Mouse (Mus musculus) frontal cortex, postnatal 36 days (tissue): Measurements from ENCODE around the gene Gpsm2.

ENCODE experiments used
- DNase-seq, 2 experiments: peaks; one replicate each; pipeline ENCODE4 v3.0.0; 2022; ENCODE audit warnings: low spot score in 2 of 2

Gene Gpsm2

GRCm38 (mm10) chr3:108722036-108722872 lies at the start of gene Gpsm2:
Gene Gpsm2 (minus strand): TSS chr3:108722309.
- DNase-seq: peak; percentile 93 to 95

- peak; percentile 55 to 82 for DNase-seq
Observed at GRCm38 (mm10) chr3:108770725-108771368, 48.7 kb upstream of the Gpsm2 start.

GRCm38 (mm10) chr3:108769547-108769946 lies 47.4 kb upstream of the Gpsm2 start:
- no peak for DNase-seq

DNA sequence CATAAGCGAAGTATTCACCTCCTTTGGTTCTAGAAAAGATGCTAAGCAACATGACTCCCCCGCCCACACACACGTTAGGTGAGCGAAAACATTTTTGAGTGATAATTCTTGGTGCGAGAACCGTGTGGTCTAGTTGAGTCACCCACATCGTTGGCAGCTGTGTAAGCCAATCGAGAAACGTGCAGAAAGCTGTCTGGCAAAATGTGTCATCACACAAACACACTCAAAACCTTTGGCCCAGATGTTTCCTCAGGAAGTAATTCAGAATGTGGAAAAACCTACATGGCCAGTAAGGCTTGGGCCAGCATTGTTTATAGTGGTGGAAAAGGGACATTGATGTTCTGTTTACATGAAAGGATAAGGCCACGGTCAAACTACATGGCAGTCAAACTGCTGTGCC lies 45.3 kb upstream of the Gpsm2 start:
- DNase-seq: no peak

- no peak for DNase-seq
Observed at GRCm38 (mm10) chr3:108766943-108767342, 44.8 kb upstream of the Gpsm2 start.

GRCm38 (mm10) chr3:108765476-108765875 lies 43.4 kb upstream of the Gpsm2 start:
- no peak for DNase-seq

GRCm38 (mm10) chr3:108764976-108765375 lies 42.9 kb upstream of the Gpsm2 start:
- DNase-seq: no peak

DNA sequence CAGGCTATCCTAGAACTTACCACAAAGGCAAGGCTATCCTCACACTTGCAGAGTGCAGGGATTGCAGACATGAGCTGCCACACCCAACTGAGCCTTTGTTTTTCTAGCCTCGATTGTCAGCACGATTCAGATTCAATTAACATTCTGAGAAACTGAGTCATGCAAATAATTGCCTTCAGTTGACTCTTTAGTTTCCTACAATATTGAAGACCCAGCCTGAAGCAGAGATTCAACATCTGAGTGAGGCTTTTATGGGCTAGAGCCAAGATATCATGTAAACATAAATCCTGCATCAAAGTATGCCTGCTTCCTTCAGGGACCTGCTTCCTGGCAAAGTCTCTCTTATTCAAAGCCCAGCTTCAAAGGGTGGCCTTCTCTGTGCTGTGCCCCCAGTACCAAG lies 41.6 kb upstream of the Gpsm2 start:
- DNase-seq: no peak

- DNase-seq: peak; percentile 56 to 64
Observed at GRCm38 (mm10) chr3:108762597-108763111, 40.5 kb upstream of the Gpsm2 start.

DNA sequence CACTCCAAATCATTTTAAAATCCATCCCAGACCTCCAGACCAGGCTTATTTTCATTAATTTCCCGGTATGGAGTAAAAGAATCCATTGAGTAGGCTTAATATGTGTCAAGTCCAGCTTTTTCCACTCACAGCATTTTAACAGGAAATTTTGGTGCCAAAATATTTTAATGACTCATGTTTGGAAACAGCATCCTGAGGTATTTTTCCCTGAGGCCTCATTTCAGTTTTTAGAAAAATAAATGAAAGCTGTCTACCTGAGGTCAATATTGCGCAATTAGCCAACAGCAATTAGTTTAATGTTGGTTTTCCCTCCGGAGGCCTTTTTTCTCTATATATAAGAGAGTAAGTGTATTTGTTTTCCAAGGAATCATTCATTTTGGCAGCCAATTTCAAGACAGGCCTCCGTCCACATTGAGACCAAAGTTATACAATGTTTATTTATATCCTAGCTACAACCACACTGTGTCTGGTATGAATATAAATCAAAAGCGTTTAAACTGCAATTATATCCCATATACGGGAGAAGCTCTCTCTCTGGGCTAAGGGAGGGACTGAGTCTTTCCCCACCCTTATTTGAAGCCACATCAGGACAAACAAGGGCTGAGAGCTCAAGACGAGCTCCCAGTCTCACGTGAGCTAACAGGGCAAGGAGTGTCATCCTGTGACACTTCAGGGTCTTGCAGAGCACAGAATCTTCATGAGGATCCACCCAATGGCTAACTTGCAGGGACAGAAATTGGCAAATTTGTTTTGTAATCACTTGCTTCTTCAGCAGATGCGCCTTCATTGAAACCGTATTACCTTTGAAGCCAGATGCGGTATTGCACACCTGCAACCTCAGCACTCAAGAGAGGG lies 37.7 kb upstream of the Gpsm2 start:
- peak in 1 of 2 experiments; percentile 24 for DNase-seq

GRCm38 (mm10) chr3:108757570-108757969 lies 35.5 kb upstream of the Gpsm2 start:
- no peak for DNase-seq

DNA sequence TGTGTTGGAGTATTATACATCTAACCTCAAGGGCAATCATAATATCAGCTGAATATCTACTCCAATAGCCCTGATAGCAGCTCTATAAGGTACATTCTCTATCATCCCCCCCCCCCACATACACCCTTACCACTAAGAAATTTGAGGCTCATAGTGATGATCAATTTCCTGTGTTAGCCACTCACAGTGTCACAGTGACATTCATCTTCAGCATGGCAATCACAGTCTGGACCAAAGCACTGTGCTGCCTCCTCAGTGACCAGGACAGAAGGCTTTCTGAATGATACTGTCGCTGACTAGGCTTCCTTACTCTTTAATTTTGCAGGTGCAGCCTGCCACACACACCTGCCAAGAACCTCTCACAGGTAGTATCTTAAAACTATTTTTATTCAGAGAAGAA lies 34.0 kb upstream of the Gpsm2 start:
- DNase-seq: no peak

DNA sequence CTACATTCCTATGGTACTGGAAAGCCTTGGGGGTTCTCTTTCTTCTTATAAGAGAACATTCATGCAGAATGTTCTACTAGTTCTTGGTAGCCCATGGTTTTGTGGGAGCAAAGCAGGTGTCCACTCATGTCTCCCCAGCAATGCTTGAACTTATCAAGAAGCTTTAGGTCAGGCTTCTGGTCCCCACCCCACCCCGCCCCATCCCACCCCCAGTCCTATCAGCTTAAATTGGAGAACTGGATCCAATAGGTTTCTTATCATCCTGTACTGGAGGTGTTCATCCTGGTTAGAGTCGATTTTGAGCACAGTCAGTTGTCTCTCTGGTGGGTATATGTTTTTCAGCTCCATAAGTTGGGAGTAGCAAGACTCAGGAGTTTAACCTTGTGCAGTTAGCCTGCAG lies 33.4 kb upstream of the Gpsm2 start:
- DNase-seq: no peak

GRCm38 (mm10) chr3:108754541-108754940 lies 32.4 kb upstream of the Gpsm2 start:
- no peak for DNase-seq

DNA sequence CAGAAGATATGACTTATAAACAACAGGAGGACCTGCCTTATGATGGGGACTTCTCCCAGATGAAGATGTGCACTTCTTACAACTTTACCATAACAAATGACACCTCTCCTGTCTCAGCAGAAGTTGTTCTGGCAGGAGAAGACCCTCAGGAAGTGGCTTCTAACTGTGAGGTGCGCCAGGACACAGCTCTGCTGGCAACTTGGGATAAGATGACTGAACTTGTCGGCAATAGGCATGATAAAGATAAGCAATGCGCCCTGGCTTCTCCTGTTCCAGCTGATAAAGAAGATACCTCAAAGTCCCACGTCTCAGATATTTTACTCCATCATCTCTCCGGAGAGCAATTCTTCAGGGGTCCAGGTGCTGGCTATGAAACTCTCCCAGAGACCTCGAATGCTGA lies 29.6 kb upstream of the Gpsm2 start:
- no peak for DNase-seq

GRCm38 (mm10) chr3:108751061-108751460 lies 29.0 kb upstream of the Gpsm2 start:
- DNase-seq: no peak

GRCm38 (mm10) chr3:108744060-108744459 lies 22.0 kb upstream of the Gpsm2 start:
- DNase-seq: no peak

- no peak for DNase-seq
Observed at GRCm38 (mm10) chr3:108739045-108739708, 17.1 kb upstream of the Gpsm2 start, which contains the start of gene Aknad1. Gene Aknad1 (plus strand): TSS chr3:108739658.

DNA sequence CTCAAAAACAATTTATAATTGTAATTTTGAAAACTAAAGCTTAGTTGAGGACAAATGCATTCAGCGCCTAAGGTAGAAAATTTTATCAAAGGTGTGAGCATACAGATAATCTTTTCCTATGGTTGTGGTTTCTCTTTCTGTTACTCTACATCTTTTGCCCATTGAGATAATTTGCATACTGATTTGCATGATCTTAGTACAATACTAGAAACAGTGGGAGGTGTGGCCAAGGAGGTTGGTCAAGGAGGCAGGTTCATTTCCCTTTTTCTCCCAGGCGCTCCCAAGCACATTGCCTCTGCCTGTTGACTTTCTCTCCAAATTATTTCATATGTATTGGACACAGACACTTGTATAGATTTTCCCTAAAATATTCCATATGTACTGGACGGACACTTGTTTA lies 15.7 kb upstream of the Gpsm2 start:
- DNase-seq: no peak

- DNase-seq: no peak
Observed at GRCm38 (mm10) chr3:108730316-108730715, 8.2 kb upstream of the Gpsm2 start.

DNA sequence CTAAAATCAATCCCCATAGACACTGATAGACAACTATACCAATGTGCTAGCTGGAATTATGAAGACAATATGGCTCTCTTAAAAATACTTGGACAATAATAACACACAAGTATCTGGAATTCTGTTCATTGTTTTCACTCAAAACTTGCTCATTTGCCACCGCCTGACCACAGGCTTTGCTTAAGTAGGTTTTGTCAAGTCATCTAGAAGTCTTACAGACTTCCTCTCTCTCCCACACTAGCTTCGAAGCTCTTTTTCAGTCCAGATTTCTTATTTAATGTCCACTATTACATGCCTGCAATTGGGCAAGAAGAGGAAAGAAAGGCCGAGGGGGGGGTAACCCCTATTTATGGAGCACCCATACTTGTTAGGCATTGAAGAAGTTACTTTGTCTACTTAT lies 5.7 kb upstream of the Gpsm2 start:
- no peak for DNase-seq
